In genomic region chr10:110938841-110939549, GRCm38 (mm10) we compare ENCODE assay signal across 9 mouse cellular contexts. TPM values are rescaled to one million over a fixed set of nuclear protein-coding genes. Genes with fewer than 3 reads are reported as not detected.
DNase-seq lines count a peak whose midpoint lies in the region; ATAC-seq lines count a peak whose summit lies in the region.
"Had no signal": no experiment of that assay in that cellular context is flagged by ENCODE, and none has a peak within 500 bp of the region (broad histone marks: within the 10 kb centered on the region; RNA-seq: fewer than 3 reads in every experiment).

No protein-coding gene starts in this region.

- H3K4me3 ChIP-seq in neural tube, embryonic 15.5 days (replicated peaks), result no peak overlapping the region
- no peak overlapping the region for H3K4me3 ChIP-seq in limb, embryonic 10.5 days

- 82% methylated on average over 19 of the region's 19 CpGs for WGBS in neural tube, embryonic 15.5 days
- 89% methylated on average over 19 of the region's 19 CpGs for WGBS in limb, embryonic 10.5 days

- 0 out of 2 replicates have a peak, but pooled peaks have one; percentile 23 for ATAC-seq in neural tube, embryonic 15.5 days (ENCODE audit: low FRiP score)

- H3K4me1 ChIP-seq in neural tube, embryonic 15.5 days, result 0 out of 2 replicates have a peak, but pooled peaks cover 2% of the 10 kb centered on the region
- no peaks in the 10 kb centered on the region for H3K4me1 ChIP-seq in limb, embryonic 10.5 days

- H3K27me3 ChIP-seq in neural tube, embryonic 15.5 days (replicated peaks), result no peaks in the 10 kb centered on the region
- H3K27me3 ChIP-seq in limb, embryonic 10.5 days (ENCODE audit: low read depth, poor library complexity, severe bottlenecking), result no peaks in the 10 kb centered on the region

- no peaks in the 10 kb centered on the region for H3K9me3 ChIP-seq in neural tube, embryonic 15.5 days (replicated peaks)
- H3K9me3 ChIP-seq in limb, embryonic 10.5 days (replicated peaks), result no peaks in the 10 kb centered on the region

- peak; percentile 49 for DNase-seq in kidney, postnatal 10 days
- DNase-seq in kidney, adult 9 months, result no peak
- DNase-seq in cerebellum, postnatal 10 days, result peak; percentile 86 to 90
- DNase-seq in layer of hippocampus, adult 11-12 months (ENCODE audit: low spot score), result peak; percentile 71
- DNase-seq in limb, embryonic 10.5 days (ENCODE audit: low spot score), result no peak
- DNase-seq in kidney, adult 8-10 months, result no peak
- DNase-seq: thymus, postnatal 14 days had no signal

- peaks cover 20% of the 10 kb centered on the region for H3K36me3 ChIP-seq in neural tube, embryonic 15.5 days
- peaks cover 90% of the 10 kb centered on the region for H3K36me3 ChIP-seq in limb, embryonic 10.5 days

- no peak overlapping the region for H3K9ac ChIP-seq in neural tube, embryonic 15.5 days (replicated peaks)

- H3K27ac ChIP-seq in neural tube, embryonic 15.5 days (replicated peaks), result no peak overlapping the region
- H3K27ac ChIP-seq in limb, embryonic 10.5 days, result no peak overlapping the region
- H3K27ac ChIP-seq: macrophage had no signal

- no peak overlapping the region for H3K4me2 ChIP-seq in neural tube, embryonic 15.5 days

RNA-seq across cellular contexts. Expression of gene Csrp2, which starts 19.4 kb away (rescaled TPM):
- 146 and 165 TPM in 2 replicates for polyA plus RNA-seq in neural tube, embryonic 15.5 days (2015; fragmentation: Nextera tagmentation; extraction: Ambion mirVana)
- 179 and 195 TPM in 2 replicates for polyA plus RNA-seq in limb, embryonic 10.5 days (2016; fragmentation: Nextera tagmentation; extraction: Ambion mirVana)

Comparison
In these comparisons a context has a peak if more than half of its experiments do, and no peak if none do; other contexts are left out.
1. DNase-seq: peak in kidney, postnatal 10 days (single experiment), cerebellum, postnatal 10 days (2 of 2) and layer of hippocampus, adult 11-12 months (single experiment); none in kidney, adult 9 months (single experiment), limb, embryonic 10.5 days (single experiment) and kidney, adult 8-10 months (0 of 2).